Mouse (Mus musculus) embryonic facial prominence, embryonic 14.5 days (tissue): ENCODE measurements around the gene Srp72. TPM values are rescaled to one million over a fixed set of nuclear protein-coding genes. Genes with fewer than 3 reads are reported as not detected.
"Not testable (repeated sequence)": the region's sequence is repeated elsewhere in the genome, so short reads cannot be mapped to it uniquely, and the experiment has no call there.

ENCODE experiments used
- ATAC-seq: fragments of 200-750 bp; cut with Nextera tagmentation; 2 replicates; pipeline ENCODE4 v1.8.0; 2017; ENCODE audit warnings: low read depth, moderate number of reproducible peaks, moderate TSS enrichment
- DNase-seq: peaks from one replicate; pipeline ENCODE4 v3.0.0-alpha.2; 2015; ENCODE audit warnings: low spot score
- H3K27ac ChIP-seq: fragments of 300-500 bp; sonication (generic); replicated peaks from 2 replicates; pipeline ENCODE4 v1.5.1; 2014; ENCODE audit warnings: low read depth, mild to moderate bottlenecking, low read length, moderate library complexity
- H3K27me3 ChIP-seq: fragments of 300-500 bp; sonication (generic); replicated peaks from 2 replicates; pipeline ENCODE4 v1.6.1; 2014; ENCODE audit warnings: low read length; ENCODE audit not compliant: control insufficient read depth, insufficient read depth
- H3K36me3 ChIP-seq: fragments of 300-500 bp; sonication (generic); 2 replicates; pipeline ENCODE4 v1.6.1; 2014; ENCODE audit warnings: low read length, mixed read lengths; ENCODE audit not compliant: control insufficient read depth, insufficient read depth
- H3K4me1 ChIP-seq: fragments of 300-500 bp; sonication (generic); 2 replicates; pipeline ENCODE4 v1.6.1; 2014; ENCODE audit warnings: antibody characterized with exemption, low read length; ENCODE audit not compliant: control insufficient read depth, insufficient read depth
- H3K4me2 ChIP-seq: fragments of 300-500 bp; sonication (generic); 2 replicates; pipeline ENCODE4 v1.6.1; 2014; ENCODE audit warnings: low read depth, mild to moderate bottlenecking, low read length, moderate library complexity, mixed read lengths
- H3K4me3 ChIP-seq: fragments of 300-500 bp; sonication (generic); 2 replicates; pipeline ENCODE4 v1.5.1; 2014; ENCODE audit warnings: low read depth, mild to moderate bottlenecking, low read length
- H3K9ac ChIP-seq: fragments of 300-500 bp; sonication (generic); 2 replicates; pipeline ENCODE4 v1.6.1; 2014; ENCODE audit warnings: low read depth, mild to moderate bottlenecking, low read length, moderate library complexity, mixed read lengths
- H3K9me3 ChIP-seq: fragments of 300-500 bp; sonication (generic); 2 replicates; pipeline ENCODE4 v1.6.1; 2016; ENCODE audit warnings: low read length; ENCODE audit not compliant: control insufficient read depth
- WGBS: fragments of 180-500 bp; shearing (Covaris S2); extraction: QIAGEN DNeasy Blood & Tissue Kit; methylation state at CpG from one replicate; pipeline ENCODE4 v1.1.7; 2014; 5-methylcytosine and 5-hydroxymethylcytosine counted together
- polyA plus RNA-seq: library from polyadenylated mRNA; unstranded; fragments of >200 nt; fragmentation: Nextera tagmentation; extraction: Ambion mirVana; gene quantifications from 2 replicates; pipeline ENCODE4 v1.2.1, GENCODE M21; 2014

Srp72 gene
- polyA plus RNA-seq, 1 experiment from 2014 or later: 96.9 TPM

DNA sequence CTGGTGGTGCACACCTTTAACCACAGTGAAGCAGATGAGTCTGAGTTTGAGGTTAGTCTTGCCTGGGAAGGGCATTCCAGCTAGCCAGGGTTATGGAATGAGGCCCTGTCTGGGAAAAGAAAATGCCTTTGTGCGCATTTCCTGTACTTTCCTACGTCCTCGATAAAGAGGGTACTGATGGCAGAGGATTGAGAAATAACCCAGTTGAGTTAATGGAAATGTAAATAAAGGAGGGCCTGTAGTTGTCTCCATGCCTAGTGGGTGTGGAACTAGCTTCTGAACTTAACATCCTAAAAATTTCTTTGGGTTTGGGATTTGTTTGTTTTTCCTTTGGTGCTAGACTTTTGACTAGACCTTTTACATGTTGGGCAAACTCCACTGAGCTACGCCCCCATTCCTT lies 19.0 kb upstream of the Srp72 start:
- peaks cover 7% of the 10 kb centered on the region for H3K4me1 ChIP-seq
- DNase-seq: no peak
- no peak overlapping the region for H3K9ac ChIP-seq
- no peak overlapping the region; the same call in 1 of the 2 replicates for H3K27ac ChIP-seq
- no peak for ATAC-seq
- 79% methylated on average over 4 of the region's 4 CpGs for WGBS
- peaks cover 42% of the 10 kb centered on the region for H3K36me3 ChIP-seq
- H3K4me2 ChIP-seq: no peak overlapping the region
- H3K9me3 ChIP-seq: no peaks in the 10 kb centered on the region
- H3K4me3 ChIP-seq: no peak overlapping the region
- no peaks in the 10 kb centered on the region for H3K27me3 ChIP-seq

DNA sequence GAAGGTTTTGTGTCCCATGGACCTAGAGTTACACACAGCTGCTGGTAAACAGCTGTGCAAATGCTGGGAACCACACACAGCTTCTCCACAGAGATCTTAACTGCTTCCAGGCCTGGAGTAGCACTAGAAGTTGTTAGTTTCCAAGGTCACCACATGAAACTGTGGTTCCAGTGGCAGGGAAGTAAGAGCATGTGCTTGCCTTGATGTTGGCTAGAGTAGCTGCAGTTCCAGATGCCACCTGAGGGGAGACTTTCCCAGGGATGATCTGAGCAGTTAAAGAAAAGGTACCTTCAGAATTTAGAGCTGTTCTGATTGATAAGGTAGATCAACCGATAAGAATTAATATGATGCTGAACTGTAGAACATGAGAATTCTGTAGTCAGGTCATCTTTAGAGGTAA lies 16.5 kb upstream of the Srp72 start:
- Histone ChIP-seq H3K36me3 (peaks cover 67% of the 10 kb centered on the region), H3K4me1 (peaks cover under 1% of the 10 kb centered on the region; the same call in 1 of the 2 replicates), H3K9me3 (no peaks in the 10 kb centered on the region), H3K9ac (no peak overlapping the region), H3K27me3 (no peaks in the 10 kb centered on the region), H3K27ac (no peak overlapping the region), H3K4me3 (no peak overlapping the region), H3K4me2 (no peak overlapping the region)
- DNase-seq: peak; percentile 11
- 89% methylated on average over 1 of the region's 1 CpGs for WGBS
- ATAC-seq: peak; percentile 37; the same call in 1 of the 2 replicates

DNA sequence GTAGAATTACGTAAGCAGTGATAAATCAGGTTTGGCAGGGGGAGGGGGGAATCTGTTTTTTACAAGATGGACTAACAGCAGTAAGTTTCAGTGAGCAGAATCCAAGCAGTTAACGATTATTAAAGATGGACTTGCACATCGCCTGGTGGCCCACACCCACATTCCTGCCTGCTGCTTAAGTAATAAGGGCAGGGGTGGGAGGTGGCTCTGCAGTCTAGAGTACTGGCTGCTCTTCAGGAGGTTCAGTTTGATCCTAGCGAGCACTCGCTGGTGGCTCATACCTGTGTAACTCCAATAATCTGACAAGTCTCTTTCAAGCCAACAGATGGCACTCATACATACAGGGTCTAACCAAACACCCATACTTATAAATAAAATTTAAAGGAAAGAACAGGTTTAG lies 14.9 kb upstream of the Srp72 start:
- 86% methylated on average over 5 of the region's 5 CpGs for whole genome bisulfite sequencing

GRCm38 (mm10) chr5:76962545-76962944 lies 11.9 kb upstream of the Srp72 start:
- Histone ChIP-seq H3K36me3 (peaks cover 96% of the 10 kb centered on the region), H3K4me2 (no peak overlapping the region), H3K4me1 (no peaks in the 10 kb centered on the region), H3K27ac (no peak overlapping the region), H3K4me3 (no peak overlapping the region), H3K9me3 (no peaks in the 10 kb centered on the region), H3K9ac (no peak overlapping the region), H3K27me3 (no peaks in the 10 kb centered on the region)
- DNase-seq: no peak
- ATAC-seq: no peak
- 58% methylated on average over 11 of the region's 11 CpGs for WGBS

More for the DNA sequence above, 14.9 kb upstream of the Srp72 start:
- Histone ChIP-seq H3K9me3 (no peaks in the 10 kb centered on the region), H3K4me3 (no peak overlapping the region), H3K27ac (no peak overlapping the region), H3K9ac (no peak overlapping the region), H3K36me3 (peaks cover 83% of the 10 kb centered on the region), H3K27me3 (no peaks in the 10 kb centered on the region), H3K4me1 (no peaks in the 10 kb centered on the region), H3K4me2 (no peak overlapping the region)
- DNase-seq: no peak
- ATAC-seq: no peak

GRCm38 (mm10) chr5:76964651-76965050 lies 9.8 kb upstream of the Srp72 start:
- ATAC-seq: no peak
- Histone ChIP-seq H3K4me1 (no peaks in the 10 kb centered on the region), H3K9ac (no peak overlapping the region), H3K9me3 (no peaks in the 10 kb centered on the region), H3K36me3 (peaks cover 94% of the 10 kb centered on the region), H3K4me2 (no peak overlapping the region), H3K4me3 (no peak overlapping the region), H3K27me3 (no peaks in the 10 kb centered on the region), H3K27ac (no peak overlapping the region)
- DNase-seq: no peak
- 85% methylated on average over 3 of the region's 3 CpGs for WGBS

DNA sequence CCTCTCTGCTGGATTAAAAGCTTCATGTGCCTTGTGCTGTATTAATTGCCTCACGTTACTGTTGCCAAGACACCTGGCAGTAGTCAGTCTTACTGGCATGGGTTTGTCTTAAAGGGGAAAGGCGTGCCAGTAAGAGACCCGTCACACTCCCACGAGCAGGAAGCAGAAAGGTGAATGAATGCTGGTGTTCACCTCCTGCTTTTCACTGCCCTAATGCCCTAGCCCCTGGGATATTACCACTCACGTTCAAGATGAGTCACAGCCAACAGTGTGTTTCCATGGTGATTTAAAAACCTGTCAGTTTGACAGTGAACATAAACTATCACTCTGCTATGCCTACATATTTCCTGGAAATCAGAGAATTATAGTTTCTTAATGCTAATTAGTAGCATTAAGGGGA lies 5.2 kb upstream of the Srp72 start:
- Histone ChIP-seq H3K36me3 (peaks cover 54% of the 10 kb centered on the region), H3K9me3 (no peaks in the 10 kb centered on the region), H3K27ac (no peak overlapping the region), H3K4me3 (no peak overlapping the region), H3K4me2 (no peak overlapping the region), H3K9ac (no peak overlapping the region), H3K27me3 (no peaks in the 10 kb centered on the region), H3K4me1 (no peaks in the 10 kb centered on the region; the same call in 1 of the 2 replicates)
- 73% methylated on average over 5 of the region's 5 CpGs for WGBS
- no peak for DNase-seq
- no peak for ATAC-seq

DNA sequence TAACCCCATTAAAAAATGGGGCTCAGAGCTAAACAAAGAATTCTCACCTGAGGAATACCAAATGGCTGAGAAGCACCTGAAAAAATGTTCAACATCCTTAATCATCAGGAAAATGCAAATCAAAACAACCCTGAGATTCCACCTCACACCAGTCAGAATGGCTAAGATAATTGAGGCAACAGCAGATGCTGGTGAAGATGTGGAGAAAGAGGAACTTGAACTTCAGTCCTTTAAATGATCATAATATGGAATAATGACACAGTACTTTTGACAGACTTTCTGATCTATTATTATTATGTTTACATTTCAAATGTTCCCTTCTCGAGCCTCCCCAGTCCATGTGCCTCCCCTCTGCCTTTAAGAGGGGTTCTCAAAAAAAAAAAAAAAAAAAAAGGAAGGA lies 3.4 kb upstream of the Srp72 start:
- H3K36me3 ChIP-seq: peaks cover 37% of the 10 kb centered on the region
- not testable (repeated sequence) for DNase-seq, H3K27me3 ChIP-seq, H3K27ac ChIP-seq, ATAC-seq, H3K4me3 ChIP-seq, H3K9ac ChIP-seq, H3K4me1 ChIP-seq, H3K9me3 ChIP-seq, H3K4me2 ChIP-seq
- 82% methylated on average over 1 of the region's 1 CpGs for WGBS

GRCm38 (mm10) chr5:76973488-76973887 lies 995 bp upstream of the Srp72 start:
- Histone ChIP-seq H3K4me2 (peak overlapping the region; percentile 89), H3K4me1 (peaks cover 5% of the 10 kb centered on the region), H3K27ac (no peak overlapping the region), H3K9me3 (no peaks in the 10 kb centered on the region), H3K9ac (peak overlapping the region; percentile 91; the same call in 1 of the 2 replicates), H3K36me3 (peaks cover 35% of the 10 kb centered on the region), H3K4me3 (peak overlapping the region; percentile 89), H3K27me3 (no peaks in the 10 kb centered on the region)
- WGBS: 62% methylated on average over 3 of the region's 3 CpGs
- no peak for DNase-seq
- ATAC-seq: no peak

DNA sequence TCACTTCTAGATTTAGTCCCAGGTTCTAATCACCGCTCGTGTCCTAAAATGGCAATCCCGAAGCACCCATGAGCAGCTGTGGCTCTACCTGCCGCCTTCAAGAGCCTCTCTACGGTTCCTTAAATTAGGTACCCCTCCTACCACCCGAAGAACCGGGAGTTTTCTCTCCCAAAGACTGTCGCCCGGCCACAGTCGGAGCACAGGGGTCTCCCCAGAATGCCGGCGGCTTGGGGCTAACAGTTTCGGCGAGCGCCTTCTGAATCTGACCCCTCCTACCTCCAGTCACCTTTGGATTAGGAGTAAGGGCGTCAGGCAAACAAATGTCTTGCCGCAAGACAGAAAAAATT lies 303 bp upstream of the Srp72 start:
- DNase-seq (no peak), ATAC-seq (peak; percentile 17)
- Histone ChIP-seq H3K9me3 (no peaks in the 10 kb centered on the region), H3K27ac (peak overlapping the region; percentile 33; the same call in 1 of the 2 replicates), H3K4me2 (peak overlapping the region; percentile 89), H3K36me3 (peaks cover 35% of the 10 kb centered on the region), H3K4me3 (peak overlapping the region; percentile 89), H3K4me1 (peaks cover 5% of the 10 kb centered on the region), H3K9ac (peak overlapping the region; percentile 91), H3K27me3 (no peaks in the 10 kb centered on the region)
- 2% methylated on average over 17 of the region's 17 CpGs for WGBS
